Mouse (Mus musculus) heart, adult 8-10 months (tissue): ENCODE data around the gene Ngp. TPM values are rescaled to one million over a fixed set of nuclear protein-coding genes. Genes with fewer than 3 reads are reported as not detected.
"Not testable (repeated sequence)": the region's sequence is repeated elsewhere in the genome, so short reads cannot be mapped to it uniquely, and the experiment has no call there.

ENCODE experiments used
- DNase-seq: peaks from one replicate; pipeline ENCODE4 v3.0.0; 2022; ENCODE audit warnings: low spot score
- total RNA-seq, 4 experiments: library from RNA; stranded (reverse); gene quantifications; 2 replicates each; pipeline ENCODE4 v1.2.4; 2022

The Ngp gene
- total RNA-seq = 1 to 10 TPM in 1 of 4 experiments, not detected in 3; 3.0 TPM

DNA sequence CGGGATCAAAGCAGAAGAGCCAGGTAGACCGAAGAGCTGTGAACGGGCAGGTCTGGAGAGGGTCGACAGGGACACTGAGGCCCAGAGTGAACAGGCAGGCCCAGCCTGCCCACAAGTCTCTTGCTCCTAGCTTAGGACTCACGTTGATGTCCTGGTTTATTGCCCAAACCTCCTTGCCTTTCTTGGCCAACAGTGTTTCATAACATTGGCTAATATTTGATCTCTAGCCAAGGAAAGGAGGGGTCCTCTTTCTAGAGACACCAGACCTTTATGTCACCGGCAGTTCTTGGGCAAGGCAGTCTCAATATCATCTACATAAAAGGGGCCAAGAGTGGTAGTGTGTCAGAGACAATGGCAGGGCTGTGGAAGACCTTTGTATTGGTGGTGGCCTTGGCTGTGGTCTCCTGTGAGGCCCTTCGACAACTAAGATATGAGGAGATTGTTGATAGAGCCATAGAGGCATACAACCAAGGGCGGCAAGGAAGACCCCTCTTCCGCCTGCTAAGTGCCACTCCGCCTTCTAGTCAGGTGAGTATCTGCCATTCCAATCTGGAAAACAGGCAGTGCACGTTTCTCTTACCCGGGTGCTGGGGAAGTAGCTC is at the start of gene Ngp:
TSS of gene Ngp (plus strand) at position 237 of the 602 bp plus-strand sequence.
- DNase-seq = no peak

DNA sequence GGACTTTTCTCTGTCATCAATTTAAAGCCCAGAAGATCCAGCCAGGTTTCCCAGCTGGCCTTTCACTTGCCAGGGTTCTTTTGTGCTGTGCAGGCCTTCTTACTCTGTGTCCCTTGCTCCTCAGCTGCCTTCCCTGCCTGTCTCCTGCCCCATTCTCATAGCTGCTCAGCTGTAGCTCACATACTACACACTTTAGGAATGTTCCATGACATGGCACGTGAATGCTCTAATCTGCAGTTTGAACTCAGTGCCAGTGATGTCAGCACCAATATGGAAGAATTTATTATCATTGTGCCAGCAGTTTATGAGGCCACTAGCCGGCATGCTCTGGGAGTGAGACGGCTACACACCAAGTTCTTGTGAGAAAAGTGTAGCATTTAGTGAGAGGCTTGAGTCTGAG is 49.7 kb upstream of the Ngp start:
- no peak for DNase-seq

DNA sequence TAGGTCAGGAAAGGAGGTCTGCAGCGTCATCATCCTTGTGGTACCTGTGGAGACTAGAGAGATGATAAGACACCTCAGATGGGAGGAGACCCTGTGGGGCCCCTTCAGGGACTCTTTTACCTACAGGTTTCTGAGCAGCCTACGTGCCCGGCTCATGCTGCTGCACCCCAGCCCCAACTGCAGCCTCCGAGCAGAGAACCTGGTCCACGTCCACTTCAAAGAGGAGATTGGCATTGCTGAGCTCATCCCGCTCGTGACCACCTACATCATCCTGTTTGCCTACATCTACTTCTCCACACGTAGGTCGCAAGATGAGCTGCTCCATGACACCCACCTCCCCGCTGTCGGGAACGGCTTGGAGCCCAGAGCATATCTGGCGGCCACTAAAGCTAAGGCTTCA is 45.7 kb upstream of the Ngp start:
- no peak for DNase-seq

DNA sequence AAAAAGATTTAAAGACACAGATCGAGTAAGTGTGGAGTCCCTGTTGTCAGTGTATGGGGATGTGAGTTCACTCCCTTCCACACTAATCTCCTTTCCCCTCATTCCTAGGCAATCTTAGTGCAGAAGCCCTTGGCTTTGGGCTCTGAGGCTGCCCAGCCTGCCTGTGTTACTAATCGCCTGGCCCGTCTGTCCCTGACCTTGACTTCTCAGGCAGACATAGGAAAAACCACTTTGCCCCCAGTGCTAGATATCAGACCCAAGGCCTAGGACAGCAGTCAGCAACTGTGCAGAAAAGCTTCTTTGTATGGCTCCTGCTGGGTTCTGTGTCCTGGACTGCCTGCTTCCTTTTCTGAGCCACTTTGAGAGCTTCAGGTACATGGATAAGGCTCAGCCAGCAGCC is 43.9 kb upstream of the Ngp start:
- DNase-seq = no peak

DNA sequence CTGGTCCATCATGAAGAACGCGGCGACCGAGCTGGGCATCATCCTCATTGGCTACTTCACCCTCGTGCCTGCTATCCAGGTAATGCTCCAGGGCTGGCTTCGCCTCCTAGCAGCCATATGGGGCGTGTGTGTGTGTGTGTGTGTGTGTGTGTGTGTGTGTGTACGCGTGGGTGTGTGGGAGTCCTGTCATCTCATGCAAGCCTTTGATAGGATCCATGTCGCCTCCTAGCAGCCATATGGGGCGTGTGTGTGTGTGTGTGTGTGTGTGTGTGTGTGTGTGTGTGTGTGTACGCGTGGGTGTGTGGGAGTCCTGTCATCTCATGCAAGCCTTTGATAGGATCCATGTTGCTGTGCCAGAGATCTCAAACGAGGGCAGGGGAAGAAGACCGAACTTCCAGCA is 41.9 kb upstream of the Ngp start:
- not testable (repeated sequence) for DNase-seq

DNA sequence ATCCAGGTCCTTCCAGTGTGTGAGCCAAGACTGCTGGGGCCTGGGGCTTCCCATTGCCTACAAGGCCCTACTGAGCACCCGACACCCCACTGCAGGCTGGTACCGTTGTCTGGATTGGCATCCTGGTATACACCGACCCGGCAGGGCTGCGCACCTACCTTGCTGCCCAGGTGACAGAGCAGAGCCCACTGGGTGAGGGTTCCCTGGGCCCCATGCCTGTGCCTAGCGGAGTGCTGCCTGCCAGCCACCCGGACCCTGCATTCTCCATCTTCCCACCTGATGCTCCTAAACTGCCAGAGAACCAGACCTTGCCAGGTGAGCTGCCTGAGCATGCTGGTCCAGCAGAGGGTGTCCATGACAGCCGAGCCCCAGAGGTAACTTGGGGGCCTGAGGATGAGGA is 40.2 kb upstream of the Ngp start:
- no peak for DNase-seq

DNA sequence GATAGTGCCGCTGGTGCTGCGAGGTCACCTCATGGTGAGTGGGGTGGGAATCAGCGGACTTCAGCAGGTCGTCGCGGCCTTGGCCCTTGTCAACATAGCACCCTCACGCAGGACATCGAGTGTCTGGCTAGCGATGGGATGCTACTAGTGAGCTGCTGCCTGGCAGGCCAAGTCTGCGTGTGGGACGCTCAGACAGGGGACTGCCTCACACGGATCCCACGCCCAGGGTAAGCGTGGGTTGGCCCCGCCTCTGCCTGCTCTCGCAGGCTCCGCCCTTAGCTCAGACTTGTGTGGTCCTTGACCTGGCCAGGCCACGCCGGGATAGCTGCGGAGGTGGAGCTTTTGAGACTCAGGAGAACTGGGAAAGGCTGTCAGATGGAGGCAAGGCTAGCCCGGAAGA is 38.9 kb upstream of the Ngp start:
- DNase-seq = no peak

DNA sequence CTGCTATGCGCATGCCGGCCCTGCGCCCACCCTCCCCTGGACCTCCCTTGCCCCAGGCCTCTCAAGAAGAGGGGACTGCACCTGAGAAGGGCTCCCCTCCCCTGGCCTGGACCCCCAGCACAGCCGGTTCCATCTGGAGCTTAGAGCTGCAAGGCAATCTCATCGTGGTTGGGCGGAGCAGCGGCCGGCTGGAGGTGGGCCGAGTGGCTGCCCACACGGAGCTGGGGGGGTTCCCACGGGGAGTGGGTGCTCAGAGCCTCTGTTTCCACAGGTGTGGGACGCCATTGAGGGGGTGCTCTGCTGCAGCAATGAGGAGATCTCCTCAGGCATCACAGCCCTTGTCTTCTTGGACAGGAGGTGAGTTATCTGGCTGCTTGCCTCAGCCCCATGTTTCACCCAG is 38.3 kb upstream of the Ngp start:
- DNase-seq = no peak

DNA sequence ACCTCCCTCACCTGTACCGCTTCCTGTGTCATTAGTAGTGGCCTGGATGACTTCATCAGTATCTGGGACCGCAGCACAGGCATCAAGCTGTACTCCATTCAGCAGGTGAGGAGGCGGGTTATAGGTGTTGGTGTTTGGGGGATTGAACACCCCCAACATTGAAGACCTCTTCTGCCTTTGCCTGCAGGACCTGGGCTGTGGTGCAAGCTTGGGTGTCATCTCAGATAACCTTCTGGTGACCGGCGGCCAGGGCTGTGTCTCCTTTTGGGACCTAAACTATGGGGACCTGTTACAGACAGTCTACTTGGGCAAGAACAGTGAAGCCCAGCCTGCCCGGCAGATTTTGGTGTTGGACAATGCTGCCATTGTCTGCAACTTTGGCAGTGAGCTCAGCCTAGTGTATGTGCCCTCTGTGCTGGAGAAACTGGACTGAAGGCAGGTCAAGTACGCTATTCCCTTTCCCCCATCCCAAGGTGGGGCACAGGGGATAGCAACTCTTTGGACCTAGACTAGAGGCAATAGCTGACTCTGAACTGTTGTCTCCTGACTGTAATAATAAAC is 35.1 kb upstream of the Ngp start:
- DNase-seq = no peak

DNA sequence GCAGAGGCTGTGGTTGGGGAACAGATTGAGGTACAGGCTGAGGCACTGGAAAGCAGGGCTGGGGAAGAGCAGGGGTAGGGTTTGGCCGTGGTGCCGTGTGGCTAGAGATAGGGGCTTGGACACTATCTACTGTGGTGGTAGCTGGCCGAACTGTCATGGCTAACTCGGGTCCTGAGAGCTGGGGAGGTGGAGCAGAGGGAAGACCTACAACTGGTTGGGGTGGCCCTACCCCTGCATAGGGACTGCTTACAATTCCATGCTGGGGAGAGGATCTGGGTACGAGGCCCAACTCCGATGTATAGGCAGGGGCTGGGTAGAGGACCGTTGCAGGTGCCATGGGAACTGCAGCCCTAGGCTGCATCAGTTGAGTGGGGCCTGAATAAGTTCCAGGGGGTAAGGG is 31.5 kb upstream of the Ngp start:
- no peak for DNase-seq

DNA sequence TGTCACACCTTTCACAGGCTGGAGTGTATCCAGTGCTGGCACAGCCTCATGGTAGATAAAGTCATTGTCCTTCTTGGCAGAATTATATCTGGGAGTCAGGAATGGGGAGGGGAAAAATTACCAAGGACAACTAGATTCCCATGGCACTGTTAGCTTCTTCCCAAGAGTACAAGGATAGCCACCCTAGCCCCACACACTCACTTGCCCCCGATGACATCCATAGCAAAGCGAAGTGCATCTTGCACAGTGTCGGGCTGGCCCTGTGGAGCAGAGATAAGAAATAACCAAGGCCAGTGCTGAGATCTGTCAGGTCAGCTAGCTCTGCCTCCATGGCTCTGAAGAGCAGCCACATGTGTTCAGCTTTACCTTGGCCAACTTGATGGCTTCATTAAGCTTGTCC is 28.7 kb upstream of the Ngp start:
- no peak for DNase-seq

DNA sequence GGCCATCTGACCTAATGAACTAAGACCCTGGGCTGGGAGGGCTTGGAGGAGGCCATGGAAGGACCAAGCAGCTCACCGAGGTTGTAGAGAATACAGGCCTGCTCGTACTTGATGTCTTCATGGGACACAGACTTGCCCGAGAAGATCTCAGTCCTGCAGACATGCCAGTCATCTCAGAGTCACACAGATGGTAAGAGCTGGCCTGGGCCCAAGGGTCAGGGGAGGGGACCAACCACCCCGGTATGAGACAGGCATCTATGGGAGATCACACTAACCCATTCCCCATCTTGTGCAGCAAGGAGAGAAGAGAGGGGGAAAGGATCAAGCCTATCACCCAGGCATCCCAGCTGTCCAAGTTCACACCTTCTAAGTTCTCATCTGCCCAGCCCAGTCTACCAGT is 26.3 kb upstream of the Ngp start:
- no peak for DNase-seq

DNA sequence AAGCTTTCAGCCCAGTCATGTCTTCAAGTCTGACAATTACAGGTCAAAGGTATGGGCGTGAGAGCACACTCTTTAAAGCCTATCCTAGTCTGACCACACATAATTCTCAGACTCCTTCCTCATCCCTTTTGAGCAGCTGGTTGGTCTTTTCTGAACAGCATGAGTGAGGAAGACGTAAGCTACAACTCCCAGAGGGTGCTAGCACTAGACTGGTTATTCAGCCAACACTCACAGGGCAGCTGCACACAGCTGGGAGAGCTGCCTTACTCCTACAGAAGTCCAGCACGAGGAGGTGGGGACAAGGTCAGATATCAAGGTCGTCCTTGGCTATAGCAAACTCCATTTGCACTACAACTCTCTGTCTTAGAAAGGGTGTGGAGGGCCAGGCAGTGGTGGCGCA is 18.9 kb upstream of the Ngp start:
- peak; percentile 70 for DNase-seq

DNA sequence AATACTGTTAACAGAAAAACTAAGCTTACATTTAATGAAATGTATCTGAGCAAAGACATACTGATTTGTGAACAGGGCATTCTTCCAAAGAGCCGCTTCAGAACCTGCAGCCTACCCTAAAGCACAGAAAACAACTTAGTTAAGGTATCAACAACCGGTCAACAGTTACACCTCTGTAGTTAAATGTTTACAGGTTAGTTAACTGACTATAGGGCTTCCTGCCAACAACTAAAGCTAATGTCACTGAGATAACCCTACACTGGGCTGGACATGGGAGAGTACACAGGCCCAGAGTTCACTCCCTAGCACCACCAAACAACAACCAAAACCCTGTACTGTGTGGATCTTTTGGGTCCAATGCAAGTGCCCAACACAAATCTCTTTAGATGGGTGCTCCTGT is 16.8 kb upstream of the Ngp start:
- no peak for DNase-seq

DNA sequence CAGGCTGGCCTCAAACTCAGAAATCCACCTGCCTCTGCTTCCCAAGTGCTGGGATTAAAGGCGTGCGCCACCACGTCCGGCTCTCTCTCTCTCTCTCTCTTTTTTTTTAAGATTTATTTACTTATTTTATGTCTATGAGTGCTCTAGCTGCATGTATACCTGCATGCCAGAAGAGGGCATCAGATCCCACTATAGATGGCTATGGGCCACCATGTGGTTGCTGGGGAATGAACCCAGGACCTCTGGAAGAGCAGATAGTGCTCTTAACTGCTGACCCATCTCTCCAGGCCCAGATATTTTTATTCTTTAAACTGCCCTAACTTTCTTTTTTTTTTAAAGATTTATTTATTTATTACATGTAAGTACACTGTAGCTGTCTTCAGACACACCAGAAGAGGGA is 16.3 kb upstream of the Ngp start:
- not testable (repeated sequence) for DNase-seq

DNA sequence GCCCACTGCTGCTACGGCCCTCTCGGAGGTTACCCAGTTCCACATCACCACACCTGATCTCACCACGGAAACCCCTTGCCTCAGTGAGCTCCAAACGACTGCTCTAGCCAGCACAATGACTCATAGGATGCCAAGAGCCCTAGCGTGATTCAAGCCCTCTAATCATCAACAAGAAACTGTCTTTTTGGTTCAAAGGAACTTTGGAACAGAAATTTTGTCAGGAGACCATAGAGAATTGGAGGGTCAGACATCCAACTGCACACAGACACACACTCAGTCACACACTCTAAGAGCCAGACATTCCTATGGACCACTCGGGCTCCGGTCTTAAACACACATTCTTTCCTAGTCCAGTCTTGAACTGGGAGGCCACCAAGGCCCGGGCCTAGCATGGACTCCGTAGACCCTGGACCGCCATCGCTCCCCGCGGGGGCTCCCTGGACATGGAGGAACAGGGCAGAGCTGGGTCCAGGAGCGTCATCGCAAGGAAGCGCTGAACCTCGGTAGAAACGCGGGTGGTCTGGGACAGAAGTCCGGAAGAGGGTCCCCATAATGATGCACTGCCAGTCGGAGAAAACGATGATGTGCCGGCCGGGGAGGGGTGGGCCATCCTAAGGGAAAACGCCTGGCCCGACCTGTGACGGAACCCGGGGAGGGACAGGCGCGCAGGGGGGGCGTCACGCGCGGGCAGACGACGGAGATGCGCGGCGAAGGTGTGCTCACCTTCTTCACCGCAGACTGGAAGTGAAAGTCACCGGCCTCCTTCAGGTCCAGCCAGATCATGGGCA is 12.0 kb upstream of the Ngp start:
- DNase-seq = peak; percentile 15

DNA sequence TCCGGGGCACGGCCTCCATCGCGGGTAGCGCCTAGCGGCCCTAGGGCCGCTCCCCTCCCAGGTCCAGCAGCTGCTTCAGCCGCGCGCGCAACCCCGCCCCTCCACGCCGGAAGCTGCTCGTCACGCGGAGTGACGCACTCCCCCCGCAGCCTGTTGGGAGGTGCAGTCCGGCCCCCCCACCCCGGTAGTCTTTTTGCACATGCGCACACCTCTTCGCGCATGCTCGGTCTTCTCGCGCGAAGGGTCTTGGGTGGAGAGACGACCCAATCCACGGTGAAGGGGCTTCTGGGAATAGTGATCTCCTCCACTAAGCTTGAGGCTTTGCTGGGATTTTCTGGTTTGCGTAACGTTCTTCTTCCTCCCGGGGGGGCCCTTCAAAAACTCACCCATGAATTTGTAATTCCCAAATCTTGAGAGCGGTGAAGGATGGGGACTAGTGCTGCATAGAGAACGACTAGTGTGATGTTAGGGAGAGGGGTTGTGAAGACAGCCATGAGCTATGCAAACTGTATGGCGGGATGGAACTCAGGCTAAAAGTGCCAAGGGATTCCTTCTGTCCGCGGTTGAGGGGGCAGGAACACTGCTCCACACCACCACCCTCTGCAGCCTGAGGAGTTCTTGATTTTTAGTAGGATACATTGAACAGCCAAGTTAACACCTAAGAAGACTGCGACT is 11.3 kb upstream of the Ngp start, which contains the start of gene Ptpn23:
TSS of gene Ptpn23 (minus strand) at position 115 of the 675 bp plus-strand sequence.
- peak; percentile 93 for DNase-seq

DNA sequence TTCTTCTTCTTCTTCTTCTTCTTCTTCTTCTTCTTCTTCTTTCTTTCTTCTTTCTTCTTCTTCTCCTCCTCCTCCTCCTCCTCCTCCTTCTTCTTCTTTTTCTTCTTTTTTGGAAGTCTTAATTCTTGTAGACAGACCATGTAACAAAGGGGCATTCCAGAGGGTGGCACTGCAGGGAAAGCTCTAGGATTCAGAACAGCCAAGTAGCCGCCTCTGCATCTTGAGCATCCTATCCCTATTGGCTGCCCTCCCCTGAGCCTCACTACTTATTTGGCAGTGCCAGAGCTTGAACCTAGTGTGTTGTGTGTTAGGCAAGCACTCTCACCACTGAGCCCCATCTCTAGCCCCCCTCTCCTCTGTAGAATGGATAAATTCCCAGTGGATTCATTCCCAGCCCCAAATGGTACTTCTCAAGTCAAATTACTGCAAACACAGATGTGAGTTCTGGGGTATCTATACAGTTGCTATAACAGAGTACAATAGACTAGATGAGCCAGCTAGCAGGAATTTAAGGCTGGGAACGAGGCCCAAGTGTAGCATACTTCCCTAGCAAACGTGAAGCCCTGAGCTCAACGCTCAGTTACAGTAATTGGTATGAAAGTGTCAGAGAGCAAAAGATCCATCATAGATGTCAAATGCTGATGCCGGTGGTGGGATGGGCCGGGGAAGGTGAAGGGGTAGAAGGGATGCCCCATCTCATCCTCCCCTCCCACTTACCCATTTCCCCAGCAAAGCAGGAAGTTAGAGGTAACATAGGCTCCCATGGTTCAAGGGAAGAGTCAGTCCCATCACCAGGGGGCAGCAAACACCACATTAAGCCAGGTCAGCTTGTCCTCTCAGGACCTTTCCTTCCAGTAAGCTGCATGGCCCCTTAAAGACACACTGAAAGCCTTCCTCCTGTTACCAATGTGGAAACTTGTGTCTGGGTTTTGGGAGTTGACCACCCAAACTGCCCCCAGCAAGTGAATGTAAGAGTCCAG is 8.3 kb upstream of the Ngp start:
- peak; percentile 82 for DNase-seq

DNA sequence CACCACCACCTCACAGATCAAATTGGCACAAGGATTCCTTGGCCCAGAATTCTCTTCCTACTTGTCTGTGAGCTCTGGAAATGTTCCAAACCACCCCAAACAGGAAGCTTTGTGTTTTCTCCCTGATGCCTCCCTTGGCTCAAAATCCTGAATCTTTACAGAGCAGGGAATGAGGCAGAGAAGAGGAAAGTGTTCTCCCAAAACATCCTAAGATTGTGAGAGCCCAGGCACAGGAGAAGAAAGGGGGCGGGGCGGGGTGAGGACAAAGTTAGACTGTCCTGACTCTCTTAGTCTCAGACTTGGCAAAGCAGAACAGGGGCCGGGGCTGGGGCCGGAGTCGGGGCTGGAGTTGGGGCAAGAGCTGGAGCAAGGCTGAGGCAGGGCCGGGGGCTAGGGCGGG is 6.6 kb upstream of the Ngp start:
- no peak for DNase-seq

DNA sequence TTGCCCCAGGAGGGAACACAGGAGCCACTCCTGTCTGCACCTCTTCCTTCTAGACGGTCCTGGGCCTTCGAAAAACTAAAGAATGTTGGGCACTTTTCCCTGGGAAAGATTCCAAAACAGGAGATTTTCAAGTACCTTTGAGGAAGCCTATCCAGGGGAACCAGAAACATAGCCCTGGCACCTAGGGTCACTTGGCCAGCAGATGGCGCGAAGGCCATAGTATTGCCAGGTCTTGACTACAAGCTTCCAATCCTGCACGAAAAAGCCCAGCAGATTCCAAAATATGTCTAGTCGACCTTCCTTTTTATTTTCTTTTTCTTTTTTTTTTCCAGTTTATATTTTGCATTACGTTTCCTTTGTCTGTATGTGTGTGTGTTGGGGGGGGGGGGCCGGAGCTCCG is 5.8 kb upstream of the Ngp start:
- DNase-seq = no peak

DNA sequence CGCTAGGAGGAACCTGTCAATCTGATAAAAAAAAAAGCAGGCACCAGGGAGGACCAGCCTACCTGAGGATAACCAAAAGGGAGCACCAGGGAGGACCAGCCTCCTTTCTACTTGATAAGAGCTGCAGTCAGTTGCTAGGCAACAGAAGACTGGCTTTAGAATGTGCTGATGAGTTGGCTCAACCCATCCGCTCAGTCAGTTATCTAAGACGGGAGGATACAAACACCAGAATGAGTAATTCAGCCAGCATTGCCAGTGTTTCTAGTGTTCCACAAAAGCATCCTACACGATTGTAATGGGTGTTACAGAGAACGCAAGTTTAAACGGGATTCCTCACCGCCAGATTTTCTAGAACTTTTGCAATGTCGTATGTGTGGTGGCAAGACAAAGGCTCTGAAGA is 11.7 kb downstream of the Ngp start:
- no peak for DNase-seq
